ENCODE assay signal across 27 mouse cellular contexts in the genomic region with DNA sequence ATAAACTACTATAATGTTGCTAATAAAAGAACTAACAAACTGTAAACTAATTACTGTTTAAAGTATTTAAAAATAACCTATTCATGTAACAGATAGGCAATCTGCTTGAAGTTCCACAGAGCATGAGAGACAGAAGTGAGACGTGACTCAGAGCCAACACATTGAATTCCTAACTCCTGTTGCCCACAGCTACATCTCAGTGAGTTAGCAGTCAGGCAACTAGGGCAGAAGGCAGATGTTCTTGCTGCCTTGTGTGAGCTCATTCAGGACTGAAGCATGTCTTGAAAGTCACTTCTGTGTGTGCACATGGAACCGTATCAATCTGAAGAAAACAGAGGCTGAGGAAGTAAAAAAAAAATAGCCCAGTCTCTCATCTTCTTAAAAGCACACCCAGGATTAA. TPM values are rescaled to one million over a fixed set of nuclear protein-coding genes. Genes with fewer than 3 reads are reported as not detected.
A peak's percentile ranks its signal among the peaks of the same experiment; 100 is the strongest.
DNase-seq lines count a peak whose midpoint lies in the region; ATAC-seq and TF ChIP-seq lines count a peak whose summit lies in the region.
"Had no signal": no experiment of that assay in that cellular context is flagged by ENCODE, and none has a peak within 500 bp of the region (broad histone marks: within the 10 kb centered on the region; RNA-seq: fewer than 3 reads in every experiment).

No protein-coding gene starts in this region.

- no peaks in the 10 kb centered on the region for H3K27me3 ChIP-seq in heart, embryonic 10.5 days (ENCODE audit: insufficient read depth, poor library complexity, severe bottlenecking)
- H3K27me3 ChIP-seq: forebrain, embryonic 13.5 days; heart, embryonic 15.5 days; lung, embryonic 15.5 days; Patski; stomach, embryonic 15.5 days had no signal

- H3K4me1 ChIP-seq in heart, embryonic 10.5 days, result peaks cover 16% of the 10 kb centered on the region
- no peaks in the 10 kb centered on the region; the same call in none of the 2 replicates for H3K4me1 ChIP-seq in embryonic fibroblast, embryonic 13.5 days (ENCODE audit: control insufficient read depth, insufficient read depth, low read length)
- H3K4me1 ChIP-seq: forebrain, embryonic 13.5 days; stomach, embryonic 15.5 days had no signal

- DNase-seq in heart, adult 11 months, result peak; percentile 81
- DNase-seq in heart, embryonic 10.5 days (ENCODE audit: low spot score), result no peak
- peak; percentile 29 to 45 for DNase-seq in right cerebral cortex, adult 2 months (ENCODE audit: low spot score in 2 of 2)
- no peak for DNase-seq in right cerebral cortex, postnatal 4 days
- DNase-seq in spleen, postnatal 10 days (ENCODE audit: low spot score in 2 of 2), result no peak
- DNase-seq: adrenal gland, postnatal 14 days; cerebellum, adult 11 months; cerebellum, postnatal 14 days; layer of hippocampus, postnatal 36 days; lung, postnatal 4 days; thymus, adult 2 months had no signal

- ATAC-seq in erythroid progenitor cell, adult 5-6 weeks (replicated peaks; ENCODE audit: low FRiP score, poor library complexity, severe bottlenecking), result no peak
- ATAC-seq: forebrain, embryonic 13.5 days; hindbrain, embryonic 16.5 days; intestine, embryonic 16.5 days; Patski had no signal

- 61% methylated on average over 2 of the region's 2 CpGs for WGBS in heart, embryonic 10.5 days

- H3K27ac ChIP-seq in heart, embryonic 10.5 days, result no peak overlapping the region
- peak overlapping the region; percentile 82 for H3K27ac ChIP-seq in embryonic fibroblast, embryonic 13.5 days (ENCODE audit: insufficient read depth, low read length)
- H3K27ac ChIP-seq: forebrain, embryonic 13.5 days; heart, embryonic 15.5 days; liver, embryonic 14.5 days; lung, embryonic 15.5 days; stomach, embryonic 15.5 days had no signal

- H3K9me3 ChIP-seq in heart, embryonic 10.5 days, result no peaks in the 10 kb centered on the region
- H3K9me3 ChIP-seq: forebrain, embryonic 13.5 days; heart, embryonic 15.5 days; lung, embryonic 15.5 days; stomach, embryonic 15.5 days had no signal

- H3K4me3 ChIP-seq in heart, embryonic 10.5 days, result no peak overlapping the region
- no peak overlapping the region for H3K4me3 ChIP-seq in embryonic fibroblast, embryonic 13.5 days (ENCODE audit: insufficient read depth, low read length)
- H3K4me3 ChIP-seq: forebrain, embryonic 13.5 days; heart, embryonic 15.5 days; lung, embryonic 15.5 days; stomach, embryonic 15.5 days had no signal

- no peak for TF ChIP-seq POLR2A in embryonic fibroblast, embryonic 13.5 days (IDR thresholded peaks at IDR 0.05; ENCODE audit: low read depth, low read length)

- TF ChIP-seq CTCF in embryonic fibroblast, embryonic 13.5 days (IDR thresholded peaks at IDR 0.05; ENCODE audit: borderline replicate concordance, insufficient read depth, low read length), result no peak

- H3K36me3 ChIP-seq in heart, embryonic 10.5 days, result no peaks in the 10 kb centered on the region
- H3K36me3 ChIP-seq: heart, embryonic 15.5 days; lung, embryonic 15.5 days; stomach, embryonic 15.5 days had no signal

RNA-seq across cellular contexts. Expression of a gene that starts 7.7 kb away (rescaled TPM):
- 0.16 TPM in 1 of 2 replicates, not detected in the other for polyA plus RNA-seq in heart, embryonic 10.5 days (2016; fragmentation: Nextera tagmentation; extraction: Ambion mirVana)
- polyA plus RNA-seq in embryonic fibroblast, embryonic 13.5 days (2011; ENCODE audit: insufficient read length, low read depth, missing spikeins), result 0.44 TPM in 1 of 2 replicates, not detected in the other
- not detected in 2 replicates for total RNA-seq in erythroid progenitor cell, adult 5-6 weeks (2015; ENCODE audit: low replicate concordance)
- total RNA-seq in erythroid progenitor cell, adult 5-6 weeks (2017; ENCODE audit: low replicate concordance), result not detected in 2 replicates
- total RNA-seq: adrenal gland, postnatal 14 days; heart, adult 18-20 months; hematopoietic stem cell, adult 5-6 weeks; layer of hippocampus, postnatal 36 days had no signal
- polyA plus RNA-seq: embryonic facial prominence, embryonic 14.5 days; forebrain, embryonic 13.5 days; heart, embryonic 15.5 days; hindbrain, embryonic 16.5 days; intestine, embryonic 16.5 days; kidney, embryonic 16.5 days; liver, embryonic 14.5 days; lung, embryonic 15.5 days; Patski; spleen, adult 2 months; stomach, embryonic 15.5 days had no signal

RNA-seq across cellular contexts. Expression of a gene that starts 39.6 kb away (rescaled TPM):
- not detected in 2 replicates for polyA plus RNA-seq in heart, embryonic 10.5 days (2016; fragmentation: Nextera tagmentation; extraction: Ambion mirVana)
- not detected in 2 replicates for polyA plus RNA-seq in embryonic fibroblast, embryonic 13.5 days (2011; ENCODE audit: insufficient read length, low read depth, missing spikeins)
- not detected in 2 replicates for total RNA-seq in erythroid progenitor cell, adult 5-6 weeks (2015; ENCODE audit: low replicate concordance)
- not detected in 2 replicates for total RNA-seq in erythroid progenitor cell, adult 5-6 weeks (2017; ENCODE audit: low replicate concordance)
- total RNA-seq: heart, adult 18-20 months; hematopoietic stem cell, adult 5-6 weeks; layer of hippocampus, postnatal 36 days had no signal
- polyA plus RNA-seq: forebrain, embryonic 13.5 days; hindbrain, embryonic 16.5 days; kidney, embryonic 16.5 days; limb, embryonic 14.5 days; liver, embryonic 14.5 days; Patski; spleen, adult 2 months had no signal

Comparison
In these comparisons a context has a peak if more than half of its experiments do, and no peak if none do; other contexts are left out.
1. DNase-seq: peak in heart, adult 11 months (single experiment) and right cerebral cortex, adult 2 months (2 of 2); none in heart, embryonic 10.5 days (single experiment), right cerebral cortex, postnatal 4 days (single experiment) and spleen, postnatal 10 days (0 of 2).